Mouse (Mus musculus): ENCODE measurements at regions not wholly inside any gene's neighbourhood (a gene's known extent, or its start where the extent isn't known, plus 50 kb on each side); places are given as distances from the start of the nearest gene placed in this dataset.
"Not testable (repeated sequence)": the region's sequence is repeated elsewhere in the genome, so short reads cannot be mapped to it uniquely, and the experiment has no call there.

DNA sequence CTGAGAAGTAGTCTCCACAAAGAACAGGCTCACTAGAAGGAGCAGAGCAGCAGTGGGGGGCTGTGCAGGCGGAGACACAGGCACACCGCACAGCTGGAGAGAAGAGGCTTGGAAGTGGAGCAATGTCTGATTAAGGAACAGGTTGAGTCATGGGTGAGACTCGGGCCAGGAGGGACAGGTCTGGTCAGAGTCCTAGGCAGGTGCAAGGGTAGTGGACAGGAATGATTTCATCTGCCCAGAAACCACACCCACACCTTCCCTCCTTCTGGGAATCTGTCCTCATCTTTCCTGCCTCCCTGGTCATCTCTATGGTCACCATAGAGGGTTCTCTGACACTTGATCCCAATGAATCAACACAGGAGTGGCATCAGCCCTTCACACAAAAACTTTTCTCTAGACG lies 983.8 kb downstream of the 4930447A16Rik start:
- DNase-seq (ENCODE audit: low spot score) = no peak

DNA sequence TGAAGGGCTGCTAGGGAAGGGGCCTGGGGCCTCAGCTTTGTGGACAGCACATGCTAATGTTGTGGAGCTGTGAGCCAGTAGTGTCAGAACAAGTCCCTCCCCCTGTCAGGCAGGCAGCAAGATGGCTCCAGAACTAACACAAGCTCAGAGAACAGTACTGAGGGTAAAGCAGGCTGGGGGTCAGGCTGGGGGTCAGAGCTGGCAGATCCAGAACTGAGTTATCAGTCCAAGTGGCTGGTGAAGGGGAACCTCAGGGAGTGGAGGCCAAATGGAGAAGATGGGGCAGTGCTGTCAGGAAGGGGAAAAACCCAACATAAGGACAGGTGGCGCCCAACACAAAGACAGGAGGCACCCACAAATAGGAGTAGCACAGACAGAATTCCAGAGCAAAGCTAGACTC lies 985.1 kb downstream of the 4930447A16Rik start:
- no peak for DNase-seq (ENCODE audit: low spot score)

DNA sequence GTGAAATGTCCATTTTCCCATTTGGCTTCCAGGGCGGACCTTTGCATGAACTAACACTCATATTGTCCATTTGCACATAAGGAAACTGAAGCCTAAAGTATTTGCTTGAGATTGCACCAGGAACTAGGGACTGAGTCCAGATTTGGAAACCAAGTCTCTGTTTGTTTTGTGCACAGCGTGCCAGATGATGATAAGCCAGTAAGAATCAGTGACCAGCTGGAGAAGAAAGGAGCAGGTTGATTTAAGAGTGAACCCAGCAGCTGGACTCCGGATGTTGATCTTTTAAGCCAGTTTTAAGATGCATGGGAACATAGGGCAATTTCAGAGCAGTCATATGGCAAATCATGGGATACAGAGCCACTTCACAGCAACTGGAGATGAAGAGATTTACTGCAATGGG lies 987.1 kb downstream of the 4930447A16Rik start:
- no peak for DNase-seq (ENCODE audit: low spot score)

DNA sequence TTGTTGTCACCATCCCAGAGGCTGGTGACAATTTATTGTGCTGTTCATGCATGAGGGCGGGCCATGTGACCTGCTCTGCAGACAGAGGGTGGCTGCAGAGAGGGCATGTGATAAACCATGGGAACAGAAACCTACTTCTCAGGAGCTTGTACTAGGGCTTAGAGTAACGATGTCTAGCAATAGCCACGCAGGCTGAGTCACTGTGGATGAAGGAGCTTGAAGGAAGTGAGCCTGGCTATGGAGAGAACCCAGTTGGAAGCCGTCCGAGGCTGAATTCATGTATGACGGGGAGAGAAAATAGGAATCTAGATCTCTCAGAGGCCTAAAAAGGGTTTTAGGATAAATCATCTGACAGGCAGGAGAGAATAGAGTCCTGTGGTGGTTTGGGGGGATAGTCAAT lies 988.0 kb downstream of the 4930447A16Rik start:
- no peak for DNase-seq (ENCODE audit: low spot score)

DNA sequence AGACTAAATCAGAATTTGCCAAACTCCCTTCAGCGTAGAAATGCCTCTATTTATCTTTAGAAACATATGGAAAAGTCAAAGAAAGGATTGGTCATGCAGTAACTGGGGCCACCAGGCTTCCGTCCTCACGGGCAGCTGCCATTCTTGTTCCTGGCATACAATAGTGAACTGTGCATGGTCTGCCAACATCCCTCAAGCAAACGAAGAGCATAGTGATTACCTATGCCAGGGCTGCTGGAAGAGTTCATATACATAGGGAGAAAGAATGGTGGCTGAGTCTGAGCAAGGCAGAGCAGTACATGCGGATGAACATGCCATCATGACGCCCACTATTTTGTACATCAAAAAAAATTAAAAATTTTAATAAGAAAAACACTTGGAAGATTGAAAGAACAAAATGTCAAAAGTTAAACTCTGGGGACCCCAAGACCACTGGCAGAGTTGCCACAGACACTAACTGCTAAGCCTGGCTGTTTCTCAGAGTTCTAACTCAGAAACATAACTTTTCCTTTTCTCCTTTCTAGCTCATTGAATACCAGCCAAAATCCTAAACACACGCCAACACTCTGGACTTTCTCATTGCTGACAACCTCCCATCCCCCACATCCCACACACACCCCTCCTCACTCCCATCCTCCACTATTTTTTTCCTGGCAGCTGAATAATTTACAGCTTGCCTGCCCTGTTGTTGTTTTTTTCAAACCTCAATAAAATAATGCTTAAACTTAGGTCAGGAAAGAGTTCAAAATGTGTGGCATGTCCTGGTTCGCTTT lies 989.1 kb downstream of the 4930447A16Rik start:
- no peak for DNase-seq (ENCODE audit: low spot score)

DNA sequence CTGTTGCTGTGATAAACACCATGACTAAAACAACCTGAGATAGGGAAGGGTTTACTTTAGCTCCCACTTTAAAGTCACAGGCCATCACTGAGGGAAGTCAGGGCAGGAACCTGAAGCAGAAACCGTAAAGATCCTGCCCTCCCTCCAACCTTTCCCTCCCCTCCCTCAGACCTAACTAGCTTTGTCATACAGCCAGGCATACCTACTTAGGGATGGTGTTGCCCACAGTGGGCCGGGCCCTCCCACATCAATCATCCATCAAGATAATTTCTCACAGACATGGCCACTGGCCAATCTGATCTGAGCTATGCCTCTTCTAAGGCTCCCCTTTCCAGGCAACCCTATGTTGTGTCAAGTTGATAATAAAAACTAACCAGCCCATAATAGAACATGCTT lies 989.7 kb downstream of the 4930447A16Rik start:
- no peak for DNase-seq (ENCODE audit: low spot score)

DNA sequence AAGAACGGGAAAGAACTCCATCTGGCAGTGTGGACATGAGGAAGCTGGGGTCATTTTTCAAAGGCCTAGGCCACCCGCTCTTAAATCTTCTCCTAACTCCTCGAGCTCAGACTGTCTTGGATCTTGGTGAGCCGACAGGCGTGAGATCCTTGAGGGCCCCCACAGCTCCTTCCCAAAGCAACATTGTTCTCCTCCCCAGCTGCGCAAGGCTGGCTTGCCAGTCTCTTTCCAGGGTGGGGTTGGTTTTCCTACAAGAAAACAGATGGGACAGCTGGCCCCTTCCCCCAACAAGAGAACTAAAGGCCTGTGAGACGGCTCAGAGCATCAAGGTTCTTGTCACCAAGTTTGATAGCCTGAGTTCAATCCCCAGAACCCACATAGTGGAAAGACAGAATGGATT lies 994.3 kb downstream of the 4930447A16Rik start:
- no peak for DNase-seq (ENCODE audit: low spot score)

DNA sequence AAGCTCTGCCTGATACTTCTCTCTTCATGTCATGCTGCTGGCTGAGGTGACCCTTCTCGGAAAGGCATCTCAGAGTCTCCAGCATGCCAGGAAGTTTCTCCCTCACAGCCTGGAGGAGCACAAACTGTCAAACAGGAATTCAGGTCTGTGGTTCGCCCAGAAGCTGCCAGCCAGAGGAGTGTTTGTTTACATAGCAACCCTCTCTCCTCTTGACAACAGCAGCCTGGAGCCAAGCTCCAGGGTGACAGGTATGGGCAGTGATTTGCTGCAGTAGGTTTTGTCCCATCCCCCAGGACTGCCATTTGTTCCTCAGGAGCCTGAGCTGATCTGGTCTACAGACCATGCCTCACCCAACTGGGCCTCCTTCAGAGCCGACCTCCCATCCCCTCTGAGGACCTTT lies 995.4 kb downstream of the 4930447A16Rik start:
- no peak for DNase-seq (ENCODE audit: low spot score)

DNA sequence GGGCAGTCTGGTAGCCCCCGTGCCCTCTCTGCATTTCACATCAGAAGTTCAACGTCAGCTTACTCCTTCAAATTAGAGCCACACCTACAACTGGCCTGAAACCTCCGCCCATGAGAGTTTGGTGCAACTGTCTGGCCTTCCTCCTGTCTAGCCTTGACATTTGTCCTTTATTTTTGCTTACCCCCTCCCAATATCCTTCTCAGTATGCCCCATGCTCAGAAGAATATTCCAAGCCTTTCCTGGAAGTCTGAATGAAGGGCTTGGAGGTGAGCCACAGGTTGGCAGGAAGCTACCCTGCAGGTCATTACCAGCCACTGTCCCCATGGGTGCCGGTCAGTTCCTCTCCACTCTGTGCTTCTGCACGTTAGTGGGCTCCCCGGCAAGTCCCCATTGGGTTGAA lies 997.4 kb downstream of the 4930447A16Rik start:
- DNase-seq (ENCODE audit: low spot score) = no peak

DNA sequence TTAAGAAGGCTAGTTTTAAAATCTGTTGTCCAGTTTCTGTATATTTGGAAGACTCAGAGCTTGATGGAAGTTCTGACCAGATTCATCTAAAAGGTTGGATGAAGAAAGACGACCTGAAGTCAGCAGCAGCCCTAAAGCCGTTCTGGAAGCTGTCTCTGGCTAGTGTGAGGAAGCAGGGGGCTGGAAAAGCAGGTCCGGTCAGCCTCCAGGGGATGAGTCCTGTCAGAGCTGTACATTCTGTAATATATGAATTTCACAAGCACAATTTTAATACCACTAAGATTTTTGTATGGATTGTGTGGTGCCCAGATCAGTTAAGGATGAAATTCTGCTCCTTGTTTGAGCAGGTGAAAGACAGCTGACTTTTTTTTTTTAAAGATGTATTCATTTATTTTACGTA lies 1000.2 kb downstream of the 4930447A16Rik start:
- DNase-seq (ENCODE audit: low spot score) = no peak

DNA sequence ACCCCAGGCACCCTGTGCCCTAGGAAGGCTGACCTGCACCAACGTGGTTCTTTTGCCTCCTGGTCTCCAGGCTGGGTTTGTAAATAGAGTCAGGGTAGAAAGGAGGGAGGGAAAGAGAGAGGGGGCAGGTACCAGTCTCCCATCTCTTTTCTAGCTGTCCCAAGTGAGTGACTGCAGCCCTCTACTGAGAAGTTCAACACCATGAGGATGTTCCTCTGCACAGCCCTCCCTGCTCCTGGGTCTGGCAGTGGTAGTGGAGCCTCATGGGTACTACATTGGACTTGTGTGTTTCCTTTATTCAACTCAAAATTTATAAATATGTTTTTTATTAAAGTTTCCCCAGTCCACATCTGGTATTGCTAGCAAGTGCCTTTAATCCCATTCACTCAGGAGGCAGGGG lies 1002.6 kb downstream of the 4930447A16Rik start:
- DNase-seq (ENCODE audit: low spot score) = no peak

DNA sequence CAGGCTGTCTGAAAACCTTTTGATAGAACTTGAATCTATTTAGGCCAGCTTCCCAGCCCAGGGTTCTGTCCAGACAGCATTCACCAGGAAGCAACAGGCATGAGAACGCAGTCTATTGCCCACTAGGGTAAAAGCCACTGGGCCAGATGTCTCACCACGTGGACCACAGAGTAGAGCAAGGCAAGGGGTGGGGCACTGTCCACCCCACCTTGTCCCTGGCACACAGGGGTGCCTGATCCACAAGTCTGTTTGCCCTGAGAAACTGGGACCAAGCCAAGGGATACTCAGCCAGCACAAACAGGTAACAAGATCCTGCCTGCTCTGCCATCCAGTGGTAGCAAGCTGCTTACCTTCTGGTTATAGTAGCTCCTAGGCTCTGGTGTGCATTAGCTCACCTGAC lies 1006.3 kb downstream of the 4930447A16Rik start:
- DNase-seq (ENCODE audit: low spot score) = no peak

DNA sequence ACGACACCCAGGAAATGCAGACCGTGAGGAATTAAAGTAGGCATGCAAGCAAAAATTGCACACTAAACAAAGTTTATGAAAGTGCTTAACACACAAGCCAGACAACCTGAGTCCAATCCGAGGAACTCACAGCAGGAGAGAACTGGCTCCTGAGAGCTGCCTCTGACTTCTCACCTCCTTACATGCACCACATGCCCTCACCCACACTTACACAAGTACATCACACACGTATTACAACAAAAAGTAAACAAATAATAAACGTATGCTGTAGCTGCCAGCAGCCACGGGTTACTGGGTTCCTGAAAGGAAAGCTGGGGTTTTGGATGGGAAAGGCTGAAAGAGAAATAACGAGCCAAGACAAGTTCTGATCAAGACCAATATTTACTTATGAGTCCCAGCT lies 1008.0 kb downstream of the 4930447A16Rik start:
- DNase-seq (ENCODE audit: low spot score) = no peak

DNA sequence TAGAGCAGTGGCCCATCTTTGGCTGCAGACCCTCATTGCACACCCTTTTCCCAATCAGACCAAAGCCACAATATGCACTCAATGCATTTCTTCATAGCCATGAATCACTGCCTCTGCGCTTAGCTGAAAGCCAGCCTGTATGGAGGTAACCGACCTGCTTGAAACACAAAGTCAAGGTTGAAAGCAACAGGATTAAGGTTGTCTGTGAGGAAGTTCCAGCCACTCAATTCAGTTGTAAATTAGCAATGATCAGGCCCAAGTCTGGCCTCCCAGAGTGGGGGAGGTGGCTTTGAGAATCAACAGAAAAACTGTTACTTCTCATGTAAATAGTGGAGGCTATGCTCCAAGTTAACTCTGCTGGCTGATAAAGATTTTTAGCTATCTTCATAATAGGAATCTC lies 1008.9 kb downstream of the 4930447A16Rik start:
- DNase-seq (ENCODE audit: low spot score) = not testable (repeated sequence)

All from layer of hippocampus, adult 11-12 months (tissue).